Mouse (Mus musculus): ENCODE data around the gene Vmn1r232. TPM values are rescaled to one million over a fixed set of nuclear protein-coding genes. Genes with fewer than 3 reads are reported as not detected.

Gene Vmn1r232
- not detected in 2 replicates for polyA plus RNA-seq (2012; rRNA removed)

DNA sequence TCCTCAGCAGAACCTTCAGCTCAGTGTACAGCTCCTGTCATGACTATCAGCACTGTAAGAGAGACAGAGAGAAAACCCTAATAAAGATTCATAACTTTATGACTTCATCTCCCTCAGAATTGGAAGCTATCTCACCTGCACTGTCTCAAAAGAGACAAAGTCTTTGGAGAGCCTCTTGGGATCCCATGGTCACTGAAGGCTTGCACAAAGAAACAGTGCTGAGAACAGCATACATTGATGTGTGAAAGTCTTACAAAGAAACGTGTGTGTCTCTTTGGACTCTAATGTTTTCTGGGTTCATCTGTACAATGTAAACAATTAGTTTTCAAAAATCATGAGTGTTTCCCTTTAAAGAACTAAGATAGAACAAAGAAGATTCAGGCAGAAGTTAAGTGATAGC lies at the start of gene Vmn1r232:
Gene Vmn1r232, minus strand, starts transcription at position 101 of the 400 bp plus-strand sequence.

DNA sequence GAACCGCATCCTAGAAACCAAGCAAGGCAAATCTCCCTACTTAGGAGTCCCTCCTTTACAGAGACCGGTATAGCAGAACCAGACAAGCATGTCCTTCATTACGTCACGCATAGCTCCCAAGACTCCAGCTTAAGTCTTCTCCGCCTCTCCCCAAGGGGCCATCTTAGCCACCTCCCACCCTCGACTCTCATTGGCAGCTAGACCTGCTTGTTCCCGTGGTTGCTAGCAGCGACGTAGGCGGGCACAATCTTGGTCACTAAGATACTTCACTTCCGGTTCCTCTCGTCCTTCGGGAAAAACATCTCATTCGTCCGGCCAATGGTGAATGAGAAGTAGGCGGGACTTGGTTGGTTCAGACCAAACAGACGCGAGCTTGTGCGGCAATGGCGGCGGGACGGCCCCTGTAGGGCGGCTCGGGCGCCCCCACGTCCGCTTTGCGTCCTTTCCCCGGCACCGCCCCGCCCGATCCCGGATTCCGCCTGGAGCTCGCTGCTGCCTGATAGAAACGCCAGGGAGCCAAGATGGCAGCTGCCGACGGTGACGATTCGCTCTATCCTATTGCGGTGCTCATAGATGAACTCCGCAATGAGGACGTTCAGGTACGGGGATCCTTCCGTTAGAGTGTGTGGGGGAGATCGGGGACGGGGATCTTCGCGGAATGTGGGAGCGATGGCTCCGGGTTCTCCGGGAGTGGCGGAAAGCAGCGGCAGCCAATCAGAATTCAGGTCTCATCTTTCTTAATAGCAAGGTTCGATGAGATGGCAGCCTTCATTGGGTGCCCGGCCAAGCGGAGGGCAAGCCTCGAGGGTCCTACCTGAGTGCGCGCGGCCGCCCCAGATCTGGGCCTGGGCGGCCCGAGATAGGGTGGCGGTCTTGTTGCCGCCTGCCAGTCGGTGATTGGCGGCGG lies 25.7 kb upstream of the Vmn1r232 start, which contains the start of gene Ppp2r1a:
Gene Ppp2r1a, plus strand, starts transcription at position 327 of the 907 bp plus-strand sequence.

DNA sequence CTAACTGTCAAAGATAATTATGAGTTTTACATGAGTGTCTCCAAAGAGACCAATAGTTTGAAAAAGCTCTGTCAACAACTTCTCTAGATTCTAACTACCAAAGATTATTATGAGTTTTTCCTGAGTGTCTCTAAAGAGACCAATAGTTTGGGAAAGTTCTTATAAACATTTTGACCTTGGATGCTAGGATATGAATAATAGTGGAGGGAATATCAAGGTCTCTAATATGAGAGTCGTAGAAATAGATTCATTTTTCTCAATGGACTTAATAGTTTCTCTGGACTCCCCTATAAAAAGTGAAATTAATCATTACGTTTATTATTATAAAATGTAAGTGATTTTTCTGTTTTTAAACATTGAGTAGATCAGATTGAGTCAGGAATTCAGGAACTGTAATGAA lies 14.5 kb downstream of the Vmn1r232 start, which contains the start of gene Vmn1r231:
Gene Vmn1r231, minus strand, starts transcription at position 101 of the 400 bp plus-strand sequence.

Other genes starting within 250 kb of the Vmn1r232 start
- not detected in 2 replicates for gene Vmn1r226, start 236.9 kb downstream of the Vmn1r232 start, polyA plus RNA-seq (2012; rRNA removed)
- not detected in 2 replicates for gene Vmn1r227, start 189.9 kb downstream of the Vmn1r232 start, polyA plus RNA-seq (2012; rRNA removed)
- not detected in 2 replicates for gene Vmn1r228, start 133.6 kb downstream of the Vmn1r232 start, polyA plus RNA-seq (2012; rRNA removed)
- gene Vmn1r229, start 108.2 kb downstream of the Vmn1r232 start, polyA plus RNA-seq (2012; rRNA removed), result not detected in 2 replicates
- not detected in 2 replicates for gene Vmn1r230, start 79.3 kb downstream of the Vmn1r232 start, polyA plus RNA-seq (2012; rRNA removed)
- gene Vmn1r231, start 14.6 kb downstream of the Vmn1r232 start, polyA plus RNA-seq (2012; rRNA removed), result not detected in 2 replicates
- 242 and 289 TPM in 2 replicates for gene Ppp2r1a, start 25.6 kb upstream of the Vmn1r232 start, polyA plus RNA-seq (2012; rRNA removed)
- not detected in 2 replicates for gene Vmn1r233, start 76.8 kb upstream of the Vmn1r232 start, polyA plus RNA-seq (2012; rRNA removed)
- 18.8 and 30.2 TPM in 2 replicates for gene Zfp160, start 89.2 kb upstream of the Vmn1r232 start, polyA plus RNA-seq (2012; rRNA removed)